Comparison of ENCODE assay signal across 8 mouse cellular contexts in genomic region chr4:120924554-120925299, GRCm38 (mm10). TPM values are rescaled to one million over a fixed set of nuclear protein-coding genes. Genes with fewer than 3 reads are reported as not detected.
A peak's percentile ranks its signal among the peaks of the same experiment; 100 is the strongest.
DNase-seq lines count a peak whose midpoint lies in the region; ATAC-seq lines count a peak whose summit lies in the region.

TSS of gene Exo5 (minus strand) at chr4:120925017.

- ATAC-seq in hindbrain, embryonic 12.5 days (ENCODE audit: low FRiP score), result peak; percentile 99

- H3K9ac ChIP-seq in hindbrain, embryonic 12.5 days, result peak within 1 kb of the TSS; percentile 71

- H3K9me3 ChIP-seq in hindbrain, embryonic 12.5 days (replicated peaks), result 0 out of 2 replicates have a peak, but pooled peaks cover 5% of the 10 kb centered on the region

- H3K4me2 ChIP-seq in hindbrain, embryonic 12.5 days (replicated peaks), result peak within 1 kb of the TSS; percentile 48

- H3K36me3 ChIP-seq in hindbrain, embryonic 12.5 days, result peaks cover 29% of the 10 kb centered on the region

- no peaks in the 10 kb centered on the region for H3K27me3 ChIP-seq in hindbrain, embryonic 12.5 days

- WGBS in hindbrain, embryonic 12.5 days, result under 1% methylated on average over 33 of the region's 33 CpGs

- peak; percentile 98 for DNase-seq in Muller cell, postnatal 12 days (ENCODE audit: inconsistent ontology term)
- peak; percentile 97 for DNase-seq in cerebellum, postnatal 10 days
- peak; percentile 88 for DNase-seq in frontal cortex, postnatal 10 days (ENCODE audit: low spot score in 2 of 2)
- peak; percentile 86 to 88 for DNase-seq in layer of hippocampus, postnatal 14 days (ENCODE audit: low spot score in 2 of 2)
- DNase-seq in lung, postnatal 14 days, result peak; percentile 90
- DNase-seq in retina, adult 2 months (ENCODE audit: low read depth, low spot score), result peak; percentile 58
- DNase-seq in thymus, postnatal 36 days, result peak; percentile 92 to 94

- H3K27ac ChIP-seq in hindbrain, embryonic 12.5 days, result peak within 1 kb of the TSS; percentile 85

- H3K4me3 ChIP-seq in hindbrain, embryonic 12.5 days, result peak within 1 kb of the TSS; percentile 49

- peaks cover 9% of the 10 kb centered on the region for H3K4me1 ChIP-seq in hindbrain, embryonic 12.5 days

RNA-seq across cellular contexts. Expression of gene Exo5, which starts in this region (rescaled TPM):
- polyA plus RNA-seq in hindbrain, embryonic 12.5 days (2016; fragmentation: Nextera tagmentation; extraction: Ambion mirVana), result 34.1 and 38.0 TPM in 2 replicates
- total RNA-seq in layer of hippocampus, postnatal 14 days (2021), result 10 to 100 TPM in 1 of 2 experiments, 1 to 10 TPM in 1; 9.4 to 10.1 TPM

Comparison
In these comparisons a context has a peak if more than half of its experiments do, and no peak if none do; other contexts are left out.
1. Peak in every context shown above with its lines: DNase-seq, ATAC-seq, H3K4me3 ChIP-seq and H3K27ac ChIP-seq.